Mouse (Mus musculus): ENCODE results near the gene H2-Ab1. TPM values are rescaled to one million over a fixed set of nuclear protein-coding genes. Genes with fewer than 3 reads are reported as not detected.
A peak's percentile ranks its signal among the peaks of the same experiment; 100 is the strongest.

Gene H2-Ab1
- polyA plus RNA-seq (2015; fragmentation: Nextera tagmentation; extraction: Ambion mirVana): 53.8 and 53.9 TPM in 2 replicates

DNA sequence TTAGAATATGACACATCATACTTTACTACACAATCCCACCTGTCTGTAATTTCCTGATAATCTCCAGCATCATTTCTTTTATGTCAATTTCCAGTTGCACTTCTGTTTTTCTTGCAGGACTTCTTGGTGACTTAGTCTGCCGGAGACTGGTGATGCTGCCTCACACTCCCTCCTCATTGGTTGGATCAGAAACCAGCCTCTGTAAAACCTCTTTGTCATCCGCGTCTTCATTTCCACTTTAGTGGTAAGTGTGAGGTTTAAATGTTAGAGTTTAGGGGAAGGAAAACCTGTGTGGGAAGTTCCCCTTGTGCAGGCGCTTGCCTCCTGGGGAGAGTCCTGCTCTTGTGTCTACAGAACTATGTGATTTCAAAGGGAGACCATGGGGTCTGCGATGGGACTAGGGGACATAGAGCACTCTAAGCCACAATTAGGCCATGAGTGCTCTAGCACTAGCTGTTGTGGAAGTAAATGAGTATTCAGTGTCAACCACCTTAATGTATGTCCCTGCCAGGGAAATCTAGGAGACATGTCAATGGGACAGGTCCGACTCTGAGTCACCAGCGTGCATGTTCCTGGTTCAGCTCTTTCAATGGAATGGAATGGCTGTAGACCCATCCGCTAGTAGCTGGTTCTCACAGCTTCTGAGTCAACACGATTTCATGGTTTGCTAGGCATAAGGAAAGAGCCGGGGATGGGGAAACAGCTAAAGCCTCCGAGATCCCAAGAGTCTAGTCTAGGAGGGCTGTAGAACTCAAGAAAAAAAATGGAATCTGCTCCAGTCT, at the start of gene H2-Ab1:
Gene H2-Ab1 (plus strand): TSS at position 96 of the 782 bp plus-strand sequence.
- H3K9me3 ChIP-seq (ENCODE audit: control insufficient read depth): no peaks in the 10 kb centered on the region
- no peak within 1 kb of the TSS for H3K4me2 ChIP-seq (replicated peaks; ENCODE audit: low read depth)
- no peak for TF ChIP-seq CTCF (IDR thresholded peaks at IDR 0.05; ENCODE audit: low read depth)
- no peak for ATAC-seq
- no peak within 1 kb of the TSS for H3K9ac ChIP-seq (ENCODE audit: low read depth, low read length)
- H3K27me3 ChIP-seq (replicated peaks; ENCODE audit: control insufficient read depth, insufficient read depth, low read length): peaks cover 18% of the 10 kb centered on the region; the same call in 1 of the 2 replicates
- H3K4me1 ChIP-seq (replicated peaks; ENCODE audit: control insufficient read depth, insufficient read depth, low read length): no peaks in the 10 kb centered on the region
- no peak within 1 kb of the TSS for H3K27ac ChIP-seq (ENCODE audit: low read depth, low read length)
- no peaks in the 10 kb centered on the region for H3K36me3 ChIP-seq (ENCODE audit: control insufficient read depth, insufficient read depth)
- no peak within 1 kb of the TSS for H3K4me3 ChIP-seq (ENCODE audit: low read depth, low read length)
- whole genome bisulfite sequencing: 73% methylated on average over 11 of the region's 11 CpGs

DNA sequence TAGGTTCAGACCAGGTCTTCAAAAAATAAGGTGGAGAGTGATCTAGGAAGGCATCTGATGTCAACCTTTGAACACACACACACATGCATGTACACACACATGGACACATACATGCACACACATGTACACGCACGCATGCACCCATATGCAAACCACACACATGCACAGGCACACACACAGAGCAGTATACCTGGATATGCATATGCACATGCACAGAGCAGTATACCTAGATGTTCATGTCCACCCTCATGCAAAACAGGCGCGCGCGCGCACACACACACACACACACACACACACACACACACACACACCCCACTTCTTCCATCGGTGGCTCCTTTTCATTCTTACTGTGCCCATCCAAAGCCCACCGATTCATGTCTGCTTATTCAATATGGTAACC, 49.6 kb upstream of the H2-Ab1 start:
- no peak for TF ChIP-seq CTCF (IDR thresholded peaks at IDR 0.05; ENCODE audit: low read depth)

DNA sequence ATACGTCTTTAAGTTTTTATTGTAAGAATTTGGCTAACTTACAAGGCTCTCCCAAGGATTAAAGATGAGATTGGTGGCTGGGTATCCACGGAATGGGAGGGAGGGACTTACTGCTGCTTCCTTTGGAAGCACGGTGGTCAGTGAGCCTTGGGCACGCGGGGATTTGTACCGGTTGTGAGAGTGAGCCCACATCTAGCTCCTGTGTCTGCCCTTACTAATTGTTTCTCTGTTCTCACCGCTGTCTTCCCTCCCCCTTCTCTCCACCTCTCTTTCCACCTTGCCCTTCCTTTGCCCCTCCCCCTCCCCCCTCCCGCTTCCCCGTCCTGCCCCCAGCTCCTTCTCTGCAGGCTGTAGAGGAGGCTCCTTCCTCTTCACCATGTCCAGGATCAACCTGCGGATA, 49.1 kb upstream of the H2-Ab1 start:
- Histone ChIP-seq H3K4me1 (replicated peaks; ENCODE audit: control insufficient read depth, insufficient read depth, low read length) (no peaks in the 10 kb centered on the region), H3K36me3 (ENCODE audit: control insufficient read depth, insufficient read depth) (no peaks in the 10 kb centered on the region), H3K4me2 (replicated peaks; ENCODE audit: low read depth) (no peak overlapping the region), H3K27ac (ENCODE audit: low read depth, low read length) (no peak overlapping the region), H3K9me3 (ENCODE audit: control insufficient read depth) (no peaks in the 10 kb centered on the region), H3K9ac (ENCODE audit: low read depth, low read length) (no peak overlapping the region), H3K4me3 (ENCODE audit: low read depth, low read length) (no peak overlapping the region), H3K27me3 (replicated peaks; ENCODE audit: control insufficient read depth, insufficient read depth, low read length) (0 out of 2 replicates have a peak, but pooled peaks cover 8% of the 10 kb centered on the region)
- WGBS: 16% methylated on average over 10 of the region's 10 CpGs
- ATAC-seq: no peak
- no peak for TF ChIP-seq CTCF (IDR thresholded peaks at IDR 0.05; ENCODE audit: low read depth)

More for the DNA sequence above, 49.6 kb upstream of the H2-Ab1 start:
- Histone ChIP-seq H3K27me3 (replicated peaks; ENCODE audit: control insufficient read depth, insufficient read depth, low read length) (0 out of 2 replicates have a peak, but pooled peaks cover 6% of the 10 kb centered on the region), H3K9ac (ENCODE audit: low read depth, low read length) (no peak overlapping the region), H3K36me3 (ENCODE audit: control insufficient read depth, insufficient read depth) (no peaks in the 10 kb centered on the region), H3K4me2 (replicated peaks; ENCODE audit: low read depth) (no peak overlapping the region), H3K4me1 (replicated peaks; ENCODE audit: control insufficient read depth, insufficient read depth, low read length) (no peaks in the 10 kb centered on the region), H3K27ac (ENCODE audit: low read depth, low read length) (no peak overlapping the region), H3K4me3 (ENCODE audit: low read depth, low read length) (no peak overlapping the region), H3K9me3 (ENCODE audit: control insufficient read depth) (no peaks in the 10 kb centered on the region)
- ATAC-seq: no peak
- 95% methylated on average over 9 of the region's 9 CpGs for WGBS

DNA sequence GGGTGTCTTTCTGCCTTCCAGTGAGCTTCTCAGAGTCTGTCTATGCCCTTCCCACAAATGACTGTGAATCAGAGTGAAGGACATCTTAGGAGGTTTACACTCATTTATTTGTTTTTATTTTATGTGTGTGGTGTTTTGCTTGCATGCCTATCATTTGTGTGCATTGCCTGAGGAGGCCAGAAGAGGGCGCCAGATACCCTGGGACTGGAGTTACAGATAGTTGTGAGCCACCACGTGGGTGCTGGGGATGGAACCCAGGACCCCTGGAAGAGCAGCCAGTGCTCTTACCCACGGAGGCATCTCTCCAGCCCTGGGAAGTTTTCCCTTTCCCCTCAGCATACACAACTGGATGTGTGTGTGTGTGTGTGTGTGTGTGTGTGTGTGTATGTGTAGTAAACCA, 47.8 kb upstream of the H2-Ab1 start:
- WGBS: 46% methylated on average over 3 of the region's 3 CpGs
- H3K9ac ChIP-seq (ENCODE audit: low read depth, low read length): no peak overlapping the region
- no peak overlapping the region for H3K27ac ChIP-seq (ENCODE audit: low read depth, low read length)
- no peaks in the 10 kb centered on the region for H3K9me3 ChIP-seq (ENCODE audit: control insufficient read depth)
- H3K27me3 ChIP-seq (replicated peaks; ENCODE audit: control insufficient read depth, insufficient read depth, low read length): 0 out of 2 replicates have a peak, but pooled peaks cover 8% of the 10 kb centered on the region
- H3K4me3 ChIP-seq (ENCODE audit: low read depth, low read length): no peak overlapping the region
- no peak overlapping the region for H3K4me2 ChIP-seq (replicated peaks; ENCODE audit: low read depth)
- TF ChIP-seq CTCF (IDR thresholded peaks at IDR 0.05; ENCODE audit: low read depth): peak; percentile 54
- ATAC-seq: no peak
- no peaks in the 10 kb centered on the region for H3K36me3 ChIP-seq (ENCODE audit: control insufficient read depth, insufficient read depth)
- no peaks in the 10 kb centered on the region for H3K4me1 ChIP-seq (replicated peaks; ENCODE audit: control insufficient read depth, insufficient read depth, low read length)

DNA sequence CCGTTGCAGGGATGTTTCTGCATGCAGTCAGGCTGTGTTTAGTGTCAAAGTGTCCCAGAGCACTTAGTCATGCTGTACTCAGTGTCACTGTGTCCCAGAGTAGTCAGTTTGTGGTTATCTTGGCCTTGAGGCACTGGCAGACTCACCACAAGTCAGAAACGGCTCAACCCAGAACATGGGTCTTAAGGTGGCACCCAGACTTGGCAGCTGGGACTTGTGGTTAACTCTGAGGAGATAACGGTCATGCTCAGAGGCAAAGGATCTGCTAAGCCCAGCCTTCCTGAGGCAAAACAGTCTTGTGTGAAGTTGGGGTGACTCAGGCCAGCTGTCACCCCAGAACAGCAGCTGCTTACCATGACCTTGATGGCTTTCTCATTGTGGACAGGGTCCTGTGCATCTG, 46.9 kb upstream of the H2-Ab1 start:
- 73% methylated on average over 3 of the region's 3 CpGs for WGBS
- Histone ChIP-seq H3K4me2 (replicated peaks; ENCODE audit: low read depth) (no peak overlapping the region), H3K9me3 (ENCODE audit: control insufficient read depth) (no peaks in the 10 kb centered on the region), H3K9ac (ENCODE audit: low read depth, low read length) (no peak overlapping the region), H3K36me3 (ENCODE audit: control insufficient read depth, insufficient read depth) (no peaks in the 10 kb centered on the region), H3K27me3 (replicated peaks; ENCODE audit: control insufficient read depth, insufficient read depth, low read length) (0 out of 2 replicates have a peak, but pooled peaks cover 8% of the 10 kb centered on the region), H3K27ac (ENCODE audit: low read depth, low read length) (no peak overlapping the region), H3K4me1 (replicated peaks; ENCODE audit: control insufficient read depth, insufficient read depth, low read length) (no peaks in the 10 kb centered on the region), H3K4me3 (ENCODE audit: low read depth, low read length) (no peak overlapping the region)
- no peak for ATAC-seq
- no peak for TF ChIP-seq CTCF (IDR thresholded peaks at IDR 0.05; ENCODE audit: low read depth)

DNA sequence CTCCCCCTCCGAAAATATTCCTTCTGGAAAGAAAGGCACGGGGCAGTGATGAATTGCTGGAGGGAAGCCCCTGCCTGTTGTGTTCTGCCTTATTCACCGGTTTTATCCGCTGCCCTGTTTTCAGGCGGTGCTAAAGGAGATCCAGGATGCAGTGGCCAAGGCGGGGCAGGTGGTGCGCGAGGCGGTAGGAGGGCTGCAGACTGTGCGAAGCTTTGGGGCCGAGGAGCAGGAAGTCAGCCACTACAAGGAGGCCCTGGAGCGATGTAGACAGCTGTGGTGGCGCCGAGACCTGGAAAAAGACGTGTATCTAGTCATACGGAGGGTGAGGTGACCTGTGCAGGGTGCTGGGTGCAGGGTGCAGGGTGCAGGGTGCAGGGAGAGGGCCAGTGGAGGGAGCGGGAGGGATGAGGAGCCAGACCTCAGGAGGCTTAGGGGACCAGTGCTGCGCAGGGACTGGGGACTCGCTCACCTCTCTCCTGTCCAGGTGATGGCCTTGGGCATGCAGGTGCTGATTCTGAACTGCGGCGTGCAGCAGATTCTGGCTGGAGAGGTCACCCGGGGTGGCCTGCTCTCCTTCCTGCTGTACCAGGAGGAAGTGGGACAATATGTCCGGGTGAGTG, 45.6 kb upstream of the H2-Ab1 start:
- Histone ChIP-seq H3K27ac (ENCODE audit: low read depth, low read length) (no peak overlapping the region), H3K4me1 (replicated peaks; ENCODE audit: control insufficient read depth, insufficient read depth, low read length) (no peaks in the 10 kb centered on the region), H3K27me3 (replicated peaks; ENCODE audit: control insufficient read depth, insufficient read depth, low read length) (0 out of 2 replicates have a peak, but pooled peaks cover 8% of the 10 kb centered on the region), H3K4me3 (ENCODE audit: low read depth, low read length) (no peak overlapping the region), H3K9me3 (ENCODE audit: control insufficient read depth) (no peaks in the 10 kb centered on the region), H3K9ac (ENCODE audit: low read depth, low read length) (no peak overlapping the region), H3K4me2 (replicated peaks; ENCODE audit: low read depth) (no peak overlapping the region), H3K36me3 (ENCODE audit: control insufficient read depth, insufficient read depth) (no peaks in the 10 kb centered on the region)
- WGBS: 27% methylated on average over 23 of the region's 23 CpGs
- no peak for ATAC-seq
- no peak for TF ChIP-seq CTCF (IDR thresholded peaks at IDR 0.05; ENCODE audit: low read depth)

Data from intestine, postnatal 0 days (tissue).